Mouse (Mus musculus) ES-Bruce4 (cell line): ENCODE measurements around the gene Flad1. TPM values are rescaled to one million over a fixed set of nuclear protein-coding genes. Genes with fewer than 3 reads are reported as not detected.

Experiments
- H3K27ac ChIP-seq: 2 replicates; pipeline ENCODE4 v1.5.1; 2012; ENCODE audit warnings: low read length, inconsistent platforms; ENCODE audit not compliant: insufficient read depth
- H3K27me3 ChIP-seq: 2 replicates; pipeline ENCODE4 v1.6.1; 2012; ENCODE audit warnings: mild to moderate bottlenecking, low read length, inconsistent platforms; ENCODE audit not compliant: control insufficient read depth, poor library complexity, insufficient read depth, severe bottlenecking
- H3K36me3 ChIP-seq: 2 replicates; pipeline ENCODE4 v1.6.1; 2012; ENCODE audit warnings: inconsistent platforms, mild to moderate bottlenecking, low read length, moderate library complexity; ENCODE audit not compliant: control insufficient read depth, poor library complexity, insufficient read depth, severe bottlenecking
- H3K4me1 ChIP-seq: one replicate; pipeline ENCODE4 v1.8.1; 2011; ENCODE audit warnings: low read length; ENCODE audit not compliant: control insufficient read depth, insufficient read depth
- H3K4me3 ChIP-seq: 2 replicates; pipeline ENCODE4 v1.5.1; 2011; ENCODE audit warnings: low read depth, mild to moderate bottlenecking, low read length
- H3K9ac ChIP-seq: 2 replicates; pipeline ENCODE4 v1.6.1; 2012; ENCODE audit warnings: low read depth, mild to moderate bottlenecking, inconsistent platforms; ENCODE audit not compliant: poor library complexity, severe bottlenecking
- H3K9me3 ChIP-seq: replicated peaks from 2 replicates; pipeline ENCODE4 v1.6.1; 2012; ENCODE audit warnings: mild to moderate bottlenecking, low read length, inconsistent platforms; ENCODE audit not compliant: control insufficient read depth, poor library complexity, insufficient read depth, severe bottlenecking
- CTCF ChIP-seq: IDR thresholded peaks from one replicate; pipeline ENCODE4 v1.8.1; 2011; ENCODE audit warnings: low read depth, low read length
- EP300 ChIP-seq: IDR thresholded peaks from 2 replicates; pipeline ENCODE4 v1.6.1; 2011; ENCODE audit warnings: low read depth, low read length; ENCODE audit not compliant: insufficient read depth
- POLR2A ChIP-seq: IDR thresholded peaks from one replicate; pipeline ENCODE4 v1.8.1; 2011; ENCODE audit warnings: low read length; ENCODE audit not compliant: insufficient read depth
- polyA plus RNA-seq: library from polyadenylated mRNA; stranded (reverse); fragments of >200 nt; gene quantifications from 2 replicates; pipeline ENCODE4 v1.2.4, GENCODE M21; 2011; ENCODE audit warnings: low read depth; ENCODE audit not compliant: missing spikeins, insufficient read depth, insufficient read length

Flad1 gene
- polyA plus RNA-seq, 1 experiment: 25.1 TPM

- H3K9me3 ChIP-seq: no peaks in the 10 kb centered on the region
- no peaks in the 10 kb centered on the region; the same call in 1 of the 2 replicates for H3K36me3 ChIP-seq
- peak overlapping the region; percentile 49 for H3K9ac ChIP-seq
- H3K27ac ChIP-seq: peak overlapping the region; percentile 84; the same call in 1 of the 2 replicates
- peaks cover 21% of the 10 kb centered on the region for H3K4me1 ChIP-seq
- no peaks in the 10 kb centered on the region for H3K27me3 ChIP-seq
- peak overlapping the region; percentile 14 for H3K4me3 ChIP-seq
- no peak for TF ChIP-seq EP300
- no peak for TF ChIP-seq POLR2A
- TF ChIP-seq CTCF: no peak
These were observed 32.1 kb downstream of the Flad1 start for GRCm38 (mm10) chr3:89379388-89380131.

GRCm38 (mm10) chr3:89378394-89379067 lies 33.1 kb downstream of the Flad1 start:
- H3K4me1 ChIP-seq: peaks cover 14% of the 10 kb centered on the region
- peak overlapping the region; percentile 84 for H3K27ac ChIP-seq
- peak overlapping the region; percentile 49 for H3K9ac ChIP-seq
- H3K4me3 ChIP-seq: peak overlapping the region; percentile 57
- TF ChIP-seq CTCF (no peak), EP300 (no peak), POLR2A (no peak)
- no peaks in the 10 kb centered on the region for H3K27me3 ChIP-seq
- H3K9me3 ChIP-seq: no peaks in the 10 kb centered on the region
- H3K36me3 ChIP-seq: no peaks in the 10 kb centered on the region; the same call in 1 of the 2 replicates

GRCm38 (mm10) chr3:89377831-89378230 lies 33.8 kb downstream of the Flad1 start:
- H3K4me3 ChIP-seq: no peak overlapping the region; the same call in 1 of the 2 replicates
- H3K27ac ChIP-seq: peak overlapping the region; percentile 5; the same call in 1 of the 2 replicates

GRCm38 (mm10) chr3:89373581-89374231 lies 38.0 kb downstream of the Flad1 start:
- Histone ChIP-seq H3K4me3 (no peak overlapping the region), H3K27me3 (no peaks in the 10 kb centered on the region), H3K4me1 (peaks cover 4% of the 10 kb centered on the region), H3K9me3 (no peaks in the 10 kb centered on the region), H3K36me3 (no peaks in the 10 kb centered on the region; the same call in 1 of the 2 replicates), H3K27ac (peak overlapping the region; percentile 74), H3K9ac (no peak overlapping the region)
- TF ChIP-seq POLR2A (no peak), EP300 (no peak), CTCF (no peak)

More at GRCm38 (mm10) chr3:89377831-89378230, 33.8 kb downstream of the Flad1 start:
- Histone ChIP-seq H3K9me3 (no peaks in the 10 kb centered on the region), H3K27me3 (no peaks in the 10 kb centered on the region), H3K9ac (0 out of 2 replicates have a peak overlapping the region, but pooled peaks have one; percentile 49), H3K36me3 (no peaks in the 10 kb centered on the region; the same call in 1 of the 2 replicates), H3K4me1 (peaks cover 13% of the 10 kb centered on the region)
- TF ChIP-seq EP300 (no peak), CTCF (no peak), POLR2A (no peak)

GRCm38 (mm10) chr3:89367338-89367737 lies 44.3 kb downstream of the Flad1 start:
- H3K9ac ChIP-seq: no peak overlapping the region
- H3K36me3 ChIP-seq: no peaks in the 10 kb centered on the region
- peaks cover 2% of the 10 kb centered on the region for H3K4me1 ChIP-seq
- no peak overlapping the region for H3K4me3 ChIP-seq
- no peaks in the 10 kb centered on the region for H3K27me3 ChIP-seq
- H3K9me3 ChIP-seq: no peaks in the 10 kb centered on the region
- no peak for TF ChIP-seq CTCF
- no peak for TF ChIP-seq POLR2A
- no peak for TF ChIP-seq EP300
- H3K27ac ChIP-seq: no peak overlapping the region
